Mouse (Mus musculus) ES-Bruce4 (cell line): ENCODE data around the gene Thrsp. TPM values are rescaled to one million over a fixed set of nuclear protein-coding genes. Genes with fewer than 3 reads are reported as not detected.

Source experiments
- H3K27ac ChIP-seq: 2 replicates; pipeline ENCODE4 v1.5.1; 2012; ENCODE audit warnings: low read length, inconsistent platforms; ENCODE audit not compliant: insufficient read depth
- H3K27me3 ChIP-seq: 2 replicates; pipeline ENCODE4 v1.6.1; 2012; ENCODE audit warnings: mild to moderate bottlenecking, low read length, inconsistent platforms; ENCODE audit not compliant: control insufficient read depth, poor library complexity, insufficient read depth, severe bottlenecking
- H3K36me3 ChIP-seq: 2 replicates; pipeline ENCODE4 v1.6.1; 2012; ENCODE audit warnings: inconsistent platforms, mild to moderate bottlenecking, low read length, moderate library complexity; ENCODE audit not compliant: control insufficient read depth, poor library complexity, insufficient read depth, severe bottlenecking
- H3K4me1 ChIP-seq: one replicate; pipeline ENCODE4 v1.8.1; 2011; ENCODE audit warnings: low read length; ENCODE audit not compliant: control insufficient read depth, insufficient read depth
- H3K4me3 ChIP-seq: 2 replicates; pipeline ENCODE4 v1.5.1; 2011; ENCODE audit warnings: low read depth, mild to moderate bottlenecking, low read length
- H3K9ac ChIP-seq: 2 replicates; pipeline ENCODE4 v1.6.1; 2012; ENCODE audit warnings: low read depth, mild to moderate bottlenecking, inconsistent platforms; ENCODE audit not compliant: poor library complexity, severe bottlenecking
- H3K9me3 ChIP-seq: replicated peaks from 2 replicates; pipeline ENCODE4 v1.6.1; 2012; ENCODE audit warnings: mild to moderate bottlenecking, low read length, inconsistent platforms; ENCODE audit not compliant: control insufficient read depth, poor library complexity, insufficient read depth, severe bottlenecking
- CTCF ChIP-seq: IDR thresholded peaks from one replicate; pipeline ENCODE4 v1.8.1; 2011; ENCODE audit warnings: low read depth, low read length
- EP300 ChIP-seq: IDR thresholded peaks from 2 replicates; pipeline ENCODE4 v1.6.1; 2011; ENCODE audit warnings: low read depth, low read length; ENCODE audit not compliant: insufficient read depth
- POLR2A ChIP-seq: IDR thresholded peaks from one replicate; pipeline ENCODE4 v1.8.1; 2011; ENCODE audit warnings: low read length; ENCODE audit not compliant: insufficient read depth
- polyA plus RNA-seq: library from polyadenylated mRNA; stranded (reverse); fragments of >200 nt; gene quantifications from 2 replicates; pipeline ENCODE4 v1.2.4, GENCODE M21; 2011; ENCODE audit warnings: low read depth; ENCODE audit not compliant: missing spikeins, insufficient read depth, insufficient read length

Thrsp gene
- polyA plus RNA-seq, 1 experiment = not detected

DNA sequence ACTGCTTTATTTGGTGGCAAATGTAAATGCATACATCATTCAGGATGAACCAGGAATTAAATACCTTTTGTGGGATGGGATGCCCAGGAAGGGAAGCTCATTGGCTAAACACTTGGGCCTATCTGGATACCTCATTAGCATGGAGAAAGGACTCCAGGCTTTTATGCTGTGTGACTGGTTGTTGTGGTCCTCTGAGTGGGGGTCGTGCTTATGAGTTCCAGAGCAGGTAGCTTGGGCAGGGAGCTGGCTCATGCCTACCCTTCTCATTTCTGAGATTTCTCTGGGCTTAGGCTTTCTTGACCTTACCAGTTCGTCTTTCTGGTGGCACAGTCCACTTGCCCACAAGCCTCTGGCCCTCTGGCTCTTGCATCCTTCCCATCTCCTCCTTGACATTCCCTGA is 23.2 kb downstream of the Thrsp start:
- no peak overlapping the region for H3K9ac ChIP-seq
- no peak for TF ChIP-seq CTCF

GRCm38 (mm10) chr7:97392079-97392445 is 25.5 kb downstream of the Thrsp start:
- Histone ChIP-seq H3K4me1 (no peaks in the 10 kb centered on the region), H3K27ac (no peak overlapping the region), H3K9ac (no peak overlapping the region), H3K9me3 (no peaks in the 10 kb centered on the region), H3K36me3 (peaks cover 22% of the 10 kb centered on the region), H3K27me3 (no peaks in the 10 kb centered on the region), H3K4me3 (no peak overlapping the region)
- TF ChIP-seq POLR2A (no peak), EP300 (no peak), CTCF (no peak)

More for the DNA sequence above, 23.2 kb downstream of the Thrsp start:
- H3K9me3 ChIP-seq = no peaks in the 10 kb centered on the region
- H3K27ac ChIP-seq = no peak overlapping the region
- no peak overlapping the region for H3K4me3 ChIP-seq
- no peaks in the 10 kb centered on the region for H3K4me1 ChIP-seq
- H3K27me3 ChIP-seq = no peaks in the 10 kb centered on the region
- peaks cover 11% of the 10 kb centered on the region for H3K36me3 ChIP-seq

DNA sequence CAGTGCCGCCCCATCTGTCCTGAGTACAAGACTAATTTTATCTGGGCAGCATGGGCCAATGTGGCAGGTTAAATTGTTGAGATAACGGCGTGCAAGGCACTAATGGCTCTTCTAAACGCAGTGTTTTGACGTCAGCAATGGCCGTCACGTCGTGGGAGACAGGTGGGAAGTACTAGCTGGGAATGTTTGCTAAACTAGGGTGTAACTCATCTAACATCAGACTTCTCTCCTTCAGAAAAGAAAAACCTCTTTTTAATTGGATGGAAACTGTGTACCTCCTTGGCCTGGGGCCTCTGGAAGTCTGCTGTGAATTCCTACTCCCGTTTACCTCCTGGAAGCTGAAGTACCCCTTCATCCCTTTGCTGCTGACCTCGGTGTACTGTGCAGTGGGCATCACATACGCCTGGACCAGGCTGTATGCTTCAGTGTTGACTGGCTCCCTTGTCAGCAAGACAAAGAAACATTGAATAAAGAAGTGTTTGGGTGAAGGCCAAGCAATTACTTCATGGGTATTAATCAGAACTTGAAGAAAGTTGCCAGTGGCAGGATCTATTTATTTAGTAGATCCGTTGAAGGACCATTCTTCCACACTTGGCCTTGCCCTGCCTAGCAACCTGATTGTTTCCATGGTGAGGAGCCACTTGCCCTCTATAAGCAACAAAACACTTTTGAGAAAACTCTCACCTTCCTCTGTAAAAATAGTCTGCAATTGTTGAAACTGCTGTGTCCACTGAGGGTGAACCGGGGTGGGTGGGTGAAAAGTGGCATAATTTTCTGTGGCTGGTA is 26.0 kb downstream of the Thrsp start:
- H3K27ac ChIP-seq = no peak overlapping the region
- no peaks in the 10 kb centered on the region for H3K9me3 ChIP-seq
- no peak for TF ChIP-seq EP300
- TF ChIP-seq CTCF = no peak
- TF ChIP-seq POLR2A = no peak
- no peak overlapping the region for H3K9ac ChIP-seq
- H3K27me3 ChIP-seq = no peaks in the 10 kb centered on the region
- peaks cover 26% of the 10 kb centered on the region for H3K36me3 ChIP-seq
- no peak overlapping the region for H3K4me3 ChIP-seq
- H3K4me1 ChIP-seq = no peaks in the 10 kb centered on the region

- no peak overlapping the region for H3K9ac ChIP-seq
- no peak overlapping the region for H3K4me3 ChIP-seq
- TF ChIP-seq EP300 (no peak), POLR2A (no peak), CTCF (no peak)
- no peaks in the 10 kb centered on the region for H3K9me3 ChIP-seq
- peaks cover 39% of the 10 kb centered on the region for H3K36me3 ChIP-seq
- H3K27me3 ChIP-seq = no peaks in the 10 kb centered on the region
- H3K27ac ChIP-seq = no peak overlapping the region
- H3K4me1 ChIP-seq = no peaks in the 10 kb centered on the region
Measured at GRCm38 (mm10) chr7:97388541-97388940, 29.0 kb downstream of the Thrsp start.

DNA sequence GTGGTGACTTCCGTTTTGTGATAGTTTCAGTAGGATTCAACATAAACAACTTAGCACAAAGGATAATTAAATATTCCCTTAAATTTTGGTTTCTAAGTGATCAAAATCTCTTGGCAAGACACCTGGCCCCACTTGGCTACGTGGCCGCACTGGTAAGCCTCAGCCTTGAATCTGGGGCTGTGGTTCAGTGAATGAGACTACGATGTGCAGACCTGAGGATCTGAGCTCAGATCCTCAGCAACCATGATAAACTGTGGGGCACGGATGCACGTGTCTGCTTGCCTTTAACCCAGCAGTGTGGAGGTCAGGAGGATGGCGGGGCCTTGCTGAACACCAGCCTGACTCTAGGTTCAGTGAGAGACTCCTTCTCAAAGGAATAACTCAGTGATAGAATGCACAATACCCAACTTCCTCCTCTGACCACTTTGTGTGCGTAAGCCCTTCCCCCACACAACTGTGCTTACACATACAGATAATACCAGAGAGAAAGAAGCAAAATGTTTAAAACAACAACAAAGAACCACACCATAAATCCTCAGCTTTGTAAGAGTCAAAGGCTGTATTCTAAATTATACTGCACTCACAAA is 29.9 kb downstream of the Thrsp start:
- Histone ChIP-seq H3K27ac (no peak overlapping the region), H3K27me3 (no peaks in the 10 kb centered on the region), H3K9me3 (no peaks in the 10 kb centered on the region), H3K4me1 (no peaks in the 10 kb centered on the region), H3K36me3 (peaks cover 48% of the 10 kb centered on the region), H3K9ac (no peak overlapping the region), H3K4me3 (no peak overlapping the region)
- TF ChIP-seq POLR2A (no peak), CTCF (no peak), EP300 (no peak)

DNA sequence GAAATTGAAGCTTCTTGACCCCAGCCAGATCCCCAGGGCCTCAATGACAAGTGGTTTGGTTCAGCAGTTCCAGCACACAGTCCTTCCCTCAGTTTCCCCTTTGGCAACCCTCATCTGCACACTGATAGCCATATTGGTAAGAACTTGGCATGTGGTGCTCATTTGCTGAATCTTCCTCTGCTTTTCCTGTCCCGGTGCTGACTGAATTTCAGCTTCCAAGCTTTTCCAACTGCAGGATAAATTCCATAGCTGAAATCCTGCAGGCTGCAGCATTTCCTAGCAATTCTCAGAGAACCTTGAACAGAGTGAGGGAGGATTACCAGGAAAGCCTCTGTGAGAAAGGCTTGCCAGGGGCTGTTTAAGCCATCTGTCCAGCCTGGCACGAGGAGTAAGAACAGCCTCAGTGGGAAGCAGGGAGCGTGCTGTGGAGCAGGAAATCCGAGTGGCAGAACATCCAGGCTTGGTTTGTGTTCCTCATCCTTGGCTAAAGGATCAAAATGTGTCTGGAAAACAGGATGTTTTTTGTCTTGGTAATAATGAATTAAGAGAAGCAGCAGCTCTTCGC is 30.6 kb downstream of the Thrsp start:
- TF ChIP-seq EP300 (no peak), CTCF (no peak), POLR2A (no peak)
- no peaks in the 10 kb centered on the region for H3K4me1 ChIP-seq
- H3K9ac ChIP-seq = no peak overlapping the region
- H3K27ac ChIP-seq = no peak overlapping the region
- peaks cover 47% of the 10 kb centered on the region for H3K36me3 ChIP-seq
- no peaks in the 10 kb centered on the region for H3K9me3 ChIP-seq
- H3K27me3 ChIP-seq = no peaks in the 10 kb centered on the region
- no peak overlapping the region for H3K4me3 ChIP-seq
